Mouse (Mus musculus): ENCODE measurements around the gene Dkk2. TPM values are rescaled to one million over a fixed set of nuclear protein-coding genes. Genes with fewer than 3 reads are reported as not detected.

Gene Dkk2
- polyA plus RNA-seq, 2 experiments, result 63.1 to 69.3 TPM

DNA sequence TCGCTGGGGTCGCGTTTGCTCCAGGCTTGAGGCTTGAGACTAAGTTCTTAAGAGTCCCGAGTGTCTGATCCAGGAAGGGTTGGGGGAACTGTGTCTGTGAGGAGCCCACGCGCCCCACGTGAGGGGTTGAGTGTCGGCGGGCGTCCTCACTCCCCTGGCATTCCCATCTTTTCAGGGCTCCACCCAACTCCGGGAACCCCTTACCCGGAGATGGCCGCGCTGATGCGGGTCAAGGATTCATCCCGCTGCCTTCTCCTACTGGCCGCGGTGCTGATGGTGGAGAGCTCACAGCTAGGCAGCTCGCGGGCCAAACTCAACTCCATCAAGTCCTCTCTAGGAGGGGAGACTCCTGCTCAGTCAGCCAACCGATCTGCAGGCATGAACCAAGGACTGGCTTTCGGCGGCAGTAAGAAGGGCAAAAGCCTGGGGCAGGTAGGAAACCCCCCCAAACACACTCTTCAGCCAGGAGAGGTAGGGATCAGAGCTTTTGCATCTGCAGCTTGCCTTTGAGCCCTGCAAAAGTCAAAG is 795 bp downstream of the Dkk2 start:
- no peak for ATAC-seq (ENCODE audit: low FRiP score, low read depth)
- H3K27me3 ChIP-seq (ENCODE audit: control insufficient read depth, insufficient read depth, low read length), result no peaks in the 10 kb centered on the region
- H3K9me3 ChIP-seq (ENCODE audit: control insufficient read depth, low read length), result no peaks in the 10 kb centered on the region
- under 1% methylated on average over 22 of the region's 23 CpGs for WGBS
- no peaks in the 10 kb centered on the region for H3K36me3 ChIP-seq (ENCODE audit: control insufficient read depth, insufficient read depth, low read length)
- peak overlapping the region; percentile 85 for H3K27ac ChIP-seq (replicated peaks; ENCODE audit: low read depth, low read length)
- no peak for TF ChIP-seq POLR2A (IDR thresholded peaks at IDR 0.05; ENCODE audit: borderline replicate concordance, extremely low read depth, insufficient read depth, insufficient read length)
- peak overlapping the region; percentile 93 for H3K4me2 ChIP-seq (replicated peaks; ENCODE audit: low read depth, low read length, severe bottlenecking)
- H3K4me1 ChIP-seq (ENCODE audit: control insufficient read depth, insufficient read depth, low read length), result peaks cover 6% of the 10 kb centered on the region; the same call in 1 of the 2 replicates
- peak overlapping the region; percentile 62 for H3K4me3 ChIP-seq (replicated peaks; ENCODE audit: low read length)
- H3K9ac ChIP-seq (ENCODE audit: low read depth, low read length, severe bottlenecking), result peak overlapping the region; percentile 57
- peak; percentile 36 for DNase-seq (ENCODE audit: low spot score)

DNA sequence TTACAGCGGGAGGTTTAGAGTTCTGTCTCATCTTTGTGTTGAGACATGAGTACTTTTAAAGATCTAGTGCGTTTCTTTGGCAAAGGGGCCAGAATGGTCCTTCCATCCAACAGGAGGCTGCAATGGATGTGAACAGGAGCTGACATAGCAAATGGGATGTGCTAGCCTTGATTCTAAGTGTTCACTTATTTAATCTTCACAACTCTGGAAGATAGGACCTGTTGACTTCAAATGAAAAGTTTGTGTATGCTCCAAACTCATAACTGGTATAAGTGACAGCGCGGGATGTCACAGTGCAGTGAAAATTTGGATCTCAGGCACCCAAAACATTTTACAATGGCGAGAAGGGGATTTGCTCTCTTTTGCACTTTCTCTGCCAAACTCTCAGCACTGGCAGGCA is 1.4 kb downstream of the Dkk2 start:
- H3K9me3 ChIP-seq (ENCODE audit: control insufficient read depth, low read length), result no peaks in the 10 kb centered on the region
- TF ChIP-seq POLR2A (IDR thresholded peaks at IDR 0.05; ENCODE audit: borderline replicate concordance, extremely low read depth, insufficient read depth, insufficient read length), result no peak
- no peak for ATAC-seq (ENCODE audit: low FRiP score, low read depth)
- peaks cover 6% of the 10 kb centered on the region; the same call in 1 of the 2 replicates for H3K4me1 ChIP-seq (ENCODE audit: control insufficient read depth, insufficient read depth, low read length)
- H3K9ac ChIP-seq (ENCODE audit: low read depth, low read length, severe bottlenecking), result peak overlapping the region; percentile 57
- H3K4me2 ChIP-seq (replicated peaks; ENCODE audit: low read depth, low read length, severe bottlenecking), result peak overlapping the region; percentile 93
- H3K36me3 ChIP-seq (ENCODE audit: control insufficient read depth, insufficient read depth, low read length), result no peaks in the 10 kb centered on the region
- H3K27ac ChIP-seq (replicated peaks; ENCODE audit: low read depth, low read length), result peak overlapping the region; percentile 85
- H3K4me3 ChIP-seq (replicated peaks; ENCODE audit: low read length), result peak overlapping the region; percentile 62
- DNase-seq (ENCODE audit: low spot score), result no peak
- WGBS, result 22% methylated on average over 5 of the region's 5 CpGs
- H3K27me3 ChIP-seq (ENCODE audit: control insufficient read depth, insufficient read depth, low read length), result no peaks in the 10 kb centered on the region

DNA sequence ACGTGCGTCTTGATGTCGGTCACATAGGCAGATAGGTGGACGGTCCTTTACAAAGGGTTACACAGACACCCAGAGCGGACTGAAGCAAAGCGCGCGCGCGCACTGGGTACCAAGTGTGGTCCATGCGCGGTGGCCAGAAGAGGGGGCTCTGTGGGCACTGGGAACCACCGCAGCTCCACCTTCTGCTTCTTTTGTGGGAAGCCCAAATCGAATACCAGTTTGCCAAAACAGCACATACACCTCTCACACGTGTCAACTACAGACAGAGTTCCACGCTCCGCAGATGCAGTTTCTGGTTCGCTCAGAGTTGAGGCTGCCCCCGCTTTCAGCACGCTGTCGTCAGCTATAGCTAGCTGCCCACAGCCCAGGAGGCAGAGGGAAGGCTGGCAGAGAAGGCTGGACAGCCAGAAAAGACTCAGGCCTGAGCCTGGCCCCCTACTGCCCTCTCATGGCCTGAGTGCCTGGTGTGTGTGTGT is 2.0 kb downstream of the Dkk2 start:
- peak overlapping the region; percentile 85 for H3K27ac ChIP-seq (replicated peaks; ENCODE audit: low read depth, low read length)
- peak overlapping the region; percentile 62 for H3K4me3 ChIP-seq (replicated peaks; ENCODE audit: low read length)
- peak overlapping the region; percentile 93 for H3K4me2 ChIP-seq (replicated peaks; ENCODE audit: low read depth, low read length, severe bottlenecking)
- peak; percentile 66 for DNase-seq (ENCODE audit: low spot score)
- H3K4me1 ChIP-seq (ENCODE audit: control insufficient read depth, insufficient read depth, low read length), result peaks cover 6% of the 10 kb centered on the region; the same call in 1 of the 2 replicates
- ATAC-seq (ENCODE audit: low FRiP score, low read depth), result peak; percentile 56
- no peak for TF ChIP-seq POLR2A (IDR thresholded peaks at IDR 0.05; ENCODE audit: borderline replicate concordance, extremely low read depth, insufficient read depth, insufficient read length)
- no peaks in the 10 kb centered on the region for H3K9me3 ChIP-seq (ENCODE audit: control insufficient read depth, low read length)
- H3K27me3 ChIP-seq (ENCODE audit: control insufficient read depth, insufficient read depth, low read length), result no peaks in the 10 kb centered on the region
- peak overlapping the region; percentile 57 for H3K9ac ChIP-seq (ENCODE audit: low read depth, low read length, severe bottlenecking)
- no peaks in the 10 kb centered on the region for H3K36me3 ChIP-seq (ENCODE audit: control insufficient read depth, insufficient read depth, low read length)
- under 1% methylated on average over 21 of the region's 21 CpGs for WGBS

DNA sequence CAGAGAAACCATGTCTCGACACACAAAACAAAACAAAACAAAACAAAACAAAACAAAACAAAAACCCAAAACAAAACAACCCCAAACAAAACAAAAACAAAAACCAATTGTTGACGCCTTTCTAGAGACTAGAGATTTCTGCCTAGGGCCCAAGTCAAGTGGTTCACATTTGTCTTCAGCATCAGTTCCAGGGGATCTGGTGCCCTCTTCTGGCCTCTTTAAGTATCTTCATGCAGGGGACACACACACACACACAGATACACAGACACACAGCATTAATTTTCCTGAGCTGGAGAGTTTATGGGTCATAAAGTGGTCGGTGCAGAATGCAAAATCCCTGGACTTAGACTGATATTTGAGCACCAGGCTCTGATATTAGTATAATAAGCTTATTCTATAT is 7.9 kb downstream of the Dkk2 start:
- Histone ChIP-seq H3K4me1 (ENCODE audit: control insufficient read depth, insufficient read depth, low read length) (no peaks in the 10 kb centered on the region), H3K4me3 (replicated peaks; ENCODE audit: low read length) (no peak overlapping the region), H3K9ac (ENCODE audit: low read depth, low read length, severe bottlenecking) (no peak overlapping the region), H3K27ac (replicated peaks; ENCODE audit: low read depth, low read length) (no peak overlapping the region), H3K27me3 (ENCODE audit: control insufficient read depth, insufficient read depth, low read length) (no peaks in the 10 kb centered on the region), H3K9me3 (ENCODE audit: control insufficient read depth, low read length) (no peaks in the 10 kb centered on the region; the same call in 1 of the 2 replicates), H3K4me2 (replicated peaks; ENCODE audit: low read depth, low read length, severe bottlenecking) (no peak overlapping the region), H3K36me3 (ENCODE audit: control insufficient read depth, insufficient read depth, low read length) (no peaks in the 10 kb centered on the region)
- ATAC-seq (ENCODE audit: low FRiP score, low read depth) (no peak), DNase-seq (ENCODE audit: low spot score) (no peak)
- TF ChIP-seq POLR2A (IDR thresholded peaks at IDR 0.05; ENCODE audit: borderline replicate concordance, extremely low read depth, insufficient read depth, insufficient read length), result no peak
- 87% methylated on average over 3 of the region's 3 CpGs for WGBS

DNA sequence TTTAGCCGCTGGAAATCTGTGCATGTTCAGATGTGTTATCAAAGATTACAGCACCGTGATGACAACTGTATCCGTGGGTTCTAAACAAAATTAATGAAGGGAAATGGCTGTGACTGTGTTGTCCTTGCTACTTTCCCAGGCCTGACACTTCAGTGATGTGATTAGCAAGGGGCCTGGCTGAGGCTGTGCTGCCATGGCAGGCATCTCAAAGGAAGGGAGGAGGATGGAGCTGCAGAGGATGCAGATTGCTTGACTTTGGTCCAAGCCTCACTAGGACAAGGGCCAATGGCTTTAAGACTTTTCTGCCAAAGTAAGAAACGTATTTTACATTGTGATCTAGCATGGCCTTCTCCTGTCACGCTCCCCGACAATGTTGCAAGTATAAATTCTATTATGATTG is 11.2 kb downstream of the Dkk2 start:
- DNase-seq (ENCODE audit: low spot score), result no peak
- no peaks in the 10 kb centered on the region for H3K27me3 ChIP-seq (ENCODE audit: control insufficient read depth, insufficient read depth, low read length)
- H3K4me1 ChIP-seq (ENCODE audit: control insufficient read depth, insufficient read depth, low read length), result no peaks in the 10 kb centered on the region
- no peaks in the 10 kb centered on the region for H3K36me3 ChIP-seq (ENCODE audit: control insufficient read depth, insufficient read depth, low read length)
- no peak overlapping the region for H3K27ac ChIP-seq (replicated peaks; ENCODE audit: low read depth, low read length)
- ATAC-seq (ENCODE audit: low FRiP score, low read depth), result no peak
- no peak overlapping the region for H3K4me2 ChIP-seq (replicated peaks; ENCODE audit: low read depth, low read length, severe bottlenecking)
- H3K4me3 ChIP-seq (replicated peaks; ENCODE audit: low read length), result no peak overlapping the region
- TF ChIP-seq POLR2A (IDR thresholded peaks at IDR 0.05; ENCODE audit: borderline replicate concordance, extremely low read depth, insufficient read depth, insufficient read length), result no peak
- no peak overlapping the region for H3K9ac ChIP-seq (ENCODE audit: low read depth, low read length, severe bottlenecking)
- H3K9me3 ChIP-seq (ENCODE audit: control insufficient read depth, low read length), result no peaks in the 10 kb centered on the region; the same call in 1 of the 2 replicates
- 63% methylated on average over 6 of the region's 6 CpGs for WGBS
